Mouse (Mus musculus): ENCODE measurements at regions not wholly inside any gene's neighbourhood (a gene's known extent, or its start where the extent isn't known, plus 50 kb on each side); places are given as distances from the start of the nearest gene placed in this dataset.

GRCm38 (mm10) chr16:92889537-92889936 lies 63.6 kb upstream of the Runx1 start:
- Histone ChIP-seq H3K36me3 (replicated peaks) (no peaks in the 10 kb centered on the region), H3K4me3 (ENCODE audit: low read depth, low read length) (no peak overlapping the region), H3K27me3 (ENCODE audit: insufficient read depth, low read length) (peaks cover 49% of the 10 kb centered on the region), H3K4me1 (ENCODE audit: insufficient read depth, low read depth, low read length) (peaks cover 18% of the 10 kb centered on the region), H3K9me3 (replicated peaks) (no peaks in the 10 kb centered on the region)
- DNase-seq (ENCODE audit: low spot score) (no peak), ATAC-seq (ENCODE audit: extremely low read depth, insufficient number of reproducible peaks, low FRiP score, poor library complexity, severe bottlenecking) (no peak)
- TF ChIP-seq POLR2AphosphoS5 (IDR thresholded peaks at IDR 0.05; ENCODE audit: insufficient replicate concordance, low read depth, low read length) (no peak), TAL1 (conservative IDR thresholded peaks at IDR 0.05; ENCODE audit: low read depth, low read length) (no peak), GATA2 (IDR thresholded peaks at IDR 0.05; ENCODE audit: borderline replicate concordance, low read depth, low read length) (no peak), GATA1 (IDR thresholded peaks at IDR 0.05; ENCODE audit: borderline replicate concordance, low read length) (no peak), CTCF (IDR thresholded peaks at IDR 0.05; ENCODE audit: low read depth, low read length) (no peak)

- DNase-seq (ENCODE audit: low spot score) (no peak), ATAC-seq (ENCODE audit: extremely low read depth, insufficient number of reproducible peaks, low FRiP score, poor library complexity, severe bottlenecking) (no peak)
- peaks cover 45% of the 10 kb centered on the region for H3K4me1 ChIP-seq (ENCODE audit: insufficient read depth, low read depth, low read length)
- no peak overlapping the region for H3K4me3 ChIP-seq (ENCODE audit: low read depth, low read length)
- H3K27me3 ChIP-seq (ENCODE audit: insufficient read depth, low read length) = peaks cover 30% of the 10 kb centered on the region
- TF ChIP-seq CTCF (IDR thresholded peaks at IDR 0.05; ENCODE audit: low read depth, low read length) (no peak), TAL1 (conservative IDR thresholded peaks at IDR 0.05; ENCODE audit: low read depth, low read length) (no peak), GATA2 (IDR thresholded peaks at IDR 0.05; ENCODE audit: borderline replicate concordance, low read depth, low read length) (no peak)
- no peaks in the 10 kb centered on the region for H3K36me3 ChIP-seq (replicated peaks)
- H3K9me3 ChIP-seq (replicated peaks) = no peaks in the 10 kb centered on the region
Measured at GRCm38 (mm10) chr16:92886226-92886625, 60.3 kb upstream of the Runx1 start.

GRCm38 (mm10) chr16:92883821-92884272 lies 57.9 kb upstream of the Runx1 start:
- Histone ChIP-seq H3K4me3 (ENCODE audit: low read depth, low read length) (peak overlapping the region; percentile 57; the same call in 1 of the 2 replicates), H3K36me3 (replicated peaks) (no peaks in the 10 kb centered on the region), H3K9me3 (replicated peaks) (0 out of 2 replicates have a peak, but pooled peaks cover 2% of the 10 kb centered on the region), H3K4me1 (ENCODE audit: insufficient read depth, low read depth, low read length) (peaks cover 53% of the 10 kb centered on the region), H3K27me3 (ENCODE audit: insufficient read depth, low read length) (peaks cover 36% of the 10 kb centered on the region)
- ATAC-seq (ENCODE audit: extremely low read depth, insufficient number of reproducible peaks, low FRiP score, poor library complexity, severe bottlenecking) (peak; percentile 94), DNase-seq (ENCODE audit: low spot score) (peak; percentile 68)
- TF ChIP-seq POLR2AphosphoS5 (IDR thresholded peaks at IDR 0.05; ENCODE audit: insufficient replicate concordance, low read depth, low read length) (no peak), TAL1 (conservative IDR thresholded peaks at IDR 0.05; ENCODE audit: low read depth, low read length) (peak; percentile 97)

- Histone ChIP-seq H3K4me3 (ENCODE audit: low read depth, low read length) (no peak overlapping the region), H3K4me1 (ENCODE audit: insufficient read depth, low read depth, low read length) (peaks cover 48% of the 10 kb centered on the region), H3K9me3 (replicated peaks) (0 out of 2 replicates have a peak, but pooled peaks cover 2% of the 10 kb centered on the region), H3K36me3 (replicated peaks) (no peaks in the 10 kb centered on the region), H3K27me3 (ENCODE audit: insufficient read depth, low read length) (peaks cover 25% of the 10 kb centered on the region)
- no peak for ATAC-seq (ENCODE audit: extremely low read depth, insufficient number of reproducible peaks, low FRiP score, poor library complexity, severe bottlenecking)
- DNase-seq (ENCODE audit: low spot score) = no peak
- TF ChIP-seq CTCF (IDR thresholded peaks at IDR 0.05; ENCODE audit: low read depth, low read length) = no peak
- no peak for TF ChIP-seq POLR2AphosphoS5 (IDR thresholded peaks at IDR 0.05; ENCODE audit: insufficient replicate concordance, low read depth, low read length)
- TF ChIP-seq GATA1 (IDR thresholded peaks at IDR 0.05; ENCODE audit: borderline replicate concordance, low read length) = no peak
- no peak for TF ChIP-seq GATA2 (IDR thresholded peaks at IDR 0.05; ENCODE audit: borderline replicate concordance, low read depth, low read length)
- no peak for TF ChIP-seq TAL1 (conservative IDR thresholded peaks at IDR 0.05; ENCODE audit: low read depth, low read length)
Measured at GRCm38 (mm10) chr16:92880356-92881043, 54.6 kb upstream of the Runx1 start.

GRCm38 (mm10) chr16:92878081-92878480 lies 52.1 kb upstream of the Runx1 start:
- Histone ChIP-seq H3K4me1 (ENCODE audit: insufficient read depth, low read depth, low read length) (peaks cover 49% of the 10 kb centered on the region), H3K36me3 (replicated peaks) (no peaks in the 10 kb centered on the region)

More at GRCm38 (mm10) chr16:92878081-92878480, 52.1 kb upstream of the Runx1 start:
- Histone ChIP-seq H3K4me3 (ENCODE audit: low read depth, low read length) (no peak overlapping the region), H3K27me3 (ENCODE audit: insufficient read depth, low read length) (peaks cover 25% of the 10 kb centered on the region), H3K9me3 (replicated peaks) (0 out of 2 replicates have a peak, but pooled peaks cover 2% of the 10 kb centered on the region)
- TF ChIP-seq POLR2AphosphoS5 (IDR thresholded peaks at IDR 0.05; ENCODE audit: insufficient replicate concordance, low read depth, low read length) (no peak), GATA1 (IDR thresholded peaks at IDR 0.05; ENCODE audit: borderline replicate concordance, low read length) (no peak), GATA2 (IDR thresholded peaks at IDR 0.05; ENCODE audit: borderline replicate concordance, low read depth, low read length) (no peak), CTCF (IDR thresholded peaks at IDR 0.05; ENCODE audit: low read depth, low read length) (no peak), TAL1 (conservative IDR thresholded peaks at IDR 0.05; ENCODE audit: low read depth, low read length) (no peak)
- DNase-seq (ENCODE audit: low spot score) = no peak
- no peak for ATAC-seq (ENCODE audit: extremely low read depth, insufficient number of reproducible peaks, low FRiP score, poor library complexity, severe bottlenecking)
